Mouse (Mus musculus) brain, embryonic 14.5 days (tissue): ENCODE data around the gene Fv1.

Source experiments
- CTCF ChIP-seq: fragments of 200-500 bp; IDR thresholded peaks from 2 replicates; pipeline ENCODE4 v1.5.1; 2012; ENCODE audit warnings: inconsistent platforms, mild to moderate bottlenecking, moderate library complexity, borderline replicate concordance; ENCODE audit not compliant: insufficient read depth, insufficient read length; ENCODE audit errors: extremely low read depth
- POLR2A ChIP-seq: fragments of 200-500 bp; IDR thresholded peaks from 2 replicates; pipeline ENCODE4 v1.6.1; 2012; ENCODE audit warnings: mild to moderate bottlenecking, inconsistent platforms, borderline replicate concordance; ENCODE audit not compliant: poor library complexity, insufficient read depth, insufficient read length, severe bottlenecking; ENCODE audit errors: extremely low read depth

GRCm38 (mm10) chr4:147879456-147879855, 10.7 kb downstream of the Fv1 start:
- TF ChIP-seq POLR2A = no peak
- TF ChIP-seq CTCF = no peak
